Mouse (Mus musculus): ENCODE data around the gene Slc9a1.

- no peak for TF ChIP-seq POLR2A (IDR thresholded peaks at IDR 0.05; ENCODE audit: insufficient read depth, low read depth, low read length)
- TF ChIP-seq CTCF (IDR thresholded peaks at IDR 0.05): no peak
- no peak for TF ChIP-seq EP300 (IDR thresholded peaks at IDR 0.05; ENCODE audit: insufficient read depth, low read depth, low read length)
Observed at GRCm38 (mm10) chr4:133413617-133414016, 44.1 kb downstream of the Slc9a1 start.
